Mouse (Mus musculus) bone marrow, adult 2 months (tissue): ENCODE measurements around the gene Pagr1a. TPM values are rescaled to one million over a fixed set of nuclear protein-coding genes. Genes with fewer than 3 reads are reported as not detected.

ENCODE experiments used
- H3K27ac ChIP-seq: fragments of 200-500 bp; 2 replicates; pipeline ENCODE4 v1.5.1; 2012; ENCODE audit warnings: low read depth, mild to moderate bottlenecking, control low read depth, inconsistent platforms, low read length; ENCODE audit not compliant: control insufficient read depth, poor library complexity, insufficient read depth
- H3K4me1 ChIP-seq: fragments of 200-500 bp; 2 replicates; pipeline ENCODE4 v1.6.1; 2011; ENCODE audit warnings: low read length; ENCODE audit not compliant: control insufficient read depth, insufficient read depth
- H3K4me3 ChIP-seq: fragments of 200-500 bp; replicated peaks from 2 replicates; pipeline ENCODE3; 2011; ENCODE audit warnings: mild to moderate bottlenecking, low read depth, low read length, control low read depth; ENCODE audit not compliant: control insufficient read depth
- CTCF ChIP-seq: fragments of 200-500 bp; IDR thresholded peaks from 2 replicates; pipeline ENCODE4 v1.5.1; 2011; ENCODE audit warnings: low read length, control low read depth; ENCODE audit not compliant: control insufficient read depth, insufficient read depth
- POLR2A ChIP-seq: fragments of 200-500 bp; IDR thresholded peaks from 2 replicates; pipeline ENCODE4 v1.6.1; 2011; ENCODE audit warnings: low read depth, mild to moderate bottlenecking, control low read depth, low read length, borderline replicate concordance; ENCODE audit not compliant: control insufficient read depth
- WGBS: fragments of 180-500 bp; shearing (Covaris S2); methylation state at CpG from one replicate; pipeline ENCODE4 v1.1.7; 2018; 5-methylcytosine and 5-hydroxymethylcytosine counted together
- polyA plus RNA-seq: library from polyadenylated mRNA; stranded (reverse); fragments of >200 nt; gene quantifications from 2 replicates; pipeline ENCODE4 v1.2.4, GENCODE M21; 2011; ENCODE audit warnings: low replicate concordance; ENCODE audit not compliant: missing spikeins, insufficient read depth, insufficient read length

The Pagr1a gene
- polyA plus RNA-seq, 1 experiment: not detected

- 64% methylated on average over 6 of the region's 6 CpGs for WGBS
- TF ChIP-seq POLR2A (no peak), CTCF (no peak)
- Histone ChIP-seq H3K4me1 (peaks cover 2% of the 10 kb centered on the region; the same call in 1 of the 2 replicates), H3K27ac (no peak overlapping the region), H3K4me3 (no peak overlapping the region)
Measured at GRCm38 (mm10) chr7:126978841-126979240, 38.3 kb downstream of the Pagr1a start.

- 25% methylated on average over 14 of the region's 14 CpGs for WGBS
- H3K27ac ChIP-seq: peak overlapping the region; percentile 50
- H3K4me1 ChIP-seq: peaks cover 2% of the 10 kb centered on the region; the same call in 1 of the 2 replicates
- TF ChIP-seq CTCF: no peak
- TF ChIP-seq POLR2A: no peak
- H3K4me3 ChIP-seq: peak overlapping the region; percentile 87
Measured at GRCm38 (mm10) chr7:126976878-126977459, 40.2 kb downstream of the Pagr1a start.

- H3K27ac ChIP-seq: peak within 1 kb of the TSS; percentile 96
- peak within 1 kb of the TSS; percentile 87 for H3K4me3 ChIP-seq
- TF ChIP-seq CTCF (peak; percentile 97), POLR2A (peak; percentile 62; the same call in 1 of the 2 replicates)
- H3K4me1 ChIP-seq: peaks cover 2% of the 10 kb centered on the region; the same call in 1 of the 2 replicates
- under 1% methylated on average over 55 of the region's 55 CpGs for WGBS
Measured at GRCm38 (mm10) chr7:126975950-126976866, 40.9 kb downstream of the Pagr1a start, which contains the start of gene Cdiptos. Gene Cdiptos (minus strand): TSS chr7:126976098.

- peak within 1 kb of the TSS; percentile 87 for H3K4me3 ChIP-seq
- no peak for TF ChIP-seq CTCF
- no peak for TF ChIP-seq POLR2A
- 3% methylated on average over 1 of the region's 1 CpGs for WGBS
- H3K27ac ChIP-seq: peak within 1 kb of the TSS; percentile 96
- H3K4me1 ChIP-seq: peaks cover 2% of the 10 kb centered on the region; the same call in 1 of the 2 replicates
Measured at GRCm38 (mm10) chr7:126975893-126975949, 41.4 kb downstream of the Pagr1a start, which contains the start of gene Cdipt. Gene Cdipt (plus strand): TSS chr7:126975914.

- WGBS: 1% methylated on average over 8 of the region's 8 CpGs
- Histone ChIP-seq H3K4me1 (peaks cover 2% of the 10 kb centered on the region; the same call in 1 of the 2 replicates), H3K4me3 (peak overlapping the region; percentile 87), H3K27ac (peak overlapping the region; percentile 96; the same call in 1 of the 2 replicates)
- TF ChIP-seq POLR2A (no peak), CTCF (no peak)
Measured at GRCm38 (mm10) chr7:126975493-126975892, 41.7 kb downstream of the Pagr1a start.

- no peak overlapping the region for H3K27ac ChIP-seq
- TF ChIP-seq CTCF (no peak), POLR2A (no peak)
- H3K4me3 ChIP-seq: no peak overlapping the region
- H3K4me1 ChIP-seq: no peaks in the 10 kb centered on the region; the same call in 1 of the 2 replicates
- WGBS: 78% methylated on average over 6 of the region's 6 CpGs
Measured at GRCm38 (mm10) chr7:126967361-126967760, 49.8 kb downstream of the Pagr1a start.

GRCm38 (mm10) chr7:126965568-126965967 is 51.6 kb downstream of the Pagr1a start:
- 27% methylated on average over 3 of the region's 3 CpGs for WGBS
- Histone ChIP-seq H3K27ac (no peak overlapping the region), H3K4me1 (no peaks in the 10 kb centered on the region; the same call in 1 of the 2 replicates), H3K4me3 (no peak overlapping the region)
- TF ChIP-seq CTCF: no peak
- no peak for TF ChIP-seq POLR2A

Other genes with a start within 250 kb of the Pagr1a start
- gene Ypel3, start 240.4 kb downstream of the Pagr1a start, polyA plus RNA-seq: 236 and 411 TPM in 2 replicates
- 7.5 and 13.7 TPM in 2 replicates for gene Tbx6, start 235.9 kb downstream of the Pagr1a start, polyA plus RNA-seq
- gene Ppp4c, start 224.9 kb downstream of the Pagr1a start, polyA plus RNA-seq: 90.6 and 130 TPM in 2 replicates
- 1.9 TPM in 1 of 2 replicates, not detected in the other for gene Fam57b, start 219.7 kb downstream of the Pagr1a start, polyA plus RNA-seq
- gene 4930451I11Rik, start 185.7 kb downstream of the Pagr1a start, polyA plus RNA-seq: not detected in 2 replicates
- not detected in 2 replicates for gene Doc2a, start 169.9 kb downstream of the Pagr1a start, polyA plus RNA-seq
- gene Hirip3, start 155.4 kb downstream of the Pagr1a start, polyA plus RNA-seq: 77.2 and 107 TPM in 2 replicates
- gene Ino80e, start 155.0 kb downstream of the Pagr1a start, polyA plus RNA-seq: 38.1 and 59.7 TPM in 2 replicates
- 113 and 149 TPM in 2 replicates for gene Taok2, start 132.6 kb downstream of the Pagr1a start, polyA plus RNA-seq
- gene Tmem219, start 94.4 kb downstream of the Pagr1a start, polyA plus RNA-seq: 39.9 and 76.2 TPM in 2 replicates
- 4.0 and 17.3 TPM in 2 replicates for gene Kctd13, start 88.5 kb downstream of the Pagr1a start, polyA plus RNA-seq
- not detected in 2 replicates for gene Asphd1, start 67.8 kb downstream of the Pagr1a start, polyA plus RNA-seq
- gene Sez6l2, start 66.8 kb downstream of the Pagr1a start, polyA plus RNA-seq: 0.83 and 3.5 TPM in 2 replicates
- gene Cdipt, start 41.4 kb downstream of the Pagr1a start, polyA plus RNA-seq: 51.4 and 89.1 TPM in 2 replicates
- 2.3 and 2.4 TPM in 2 replicates for gene Cdiptos, start 41.3 kb downstream of the Pagr1a start, polyA plus RNA-seq
- gene Mvp, start 2.7 kb downstream of the Pagr1a start, polyA plus RNA-seq: 6.3 and 15.1 TPM in 2 replicates
- not detected in 2 replicates for gene Pagr1b, start 868 bp downstream of the Pagr1a start, polyA plus RNA-seq
- gene Gm42742, start 3.7 kb upstream of the Pagr1a start, polyA plus RNA-seq: 11.2 and 52.5 TPM in 2 replicates
- 5.3 TPM in 1 of 2 replicates, not detected in the other for gene Prrt2, start 3.9 kb upstream of the Pagr1a start, polyA plus RNA-seq
- 153 and 314 TPM in 2 replicates for gene Maz, start 9.7 kb upstream of the Pagr1a start, polyA plus RNA-seq
- 114 and 164 TPM in 2 replicates for gene Kif22, start 25.1 kb upstream of the Pagr1a start, polyA plus RNA-seq
- 3.1 TPM in 1 of 2 replicates, not detected in the other for gene Zg16, start 70.0 kb upstream of the Pagr1a start, polyA plus RNA-seq
- gene AI467606, start 74.0 kb upstream of the Pagr1a start, polyA plus RNA-seq: 13.6 and 36.8 TPM in 2 replicates
- 1.4 and 10.6 TPM in 2 replicates for gene Qprt, start 104.9 kb upstream of the Pagr1a start, polyA plus RNA-seq
- gene Spn, start 120.5 kb upstream of the Pagr1a start, polyA plus RNA-seq: 29.7 and 49.2 TPM in 2 replicates
- gene Cd2bp2, start 178.7 kb upstream of the Pagr1a start, polyA plus RNA-seq: 46.6 and 64.1 TPM in 2 replicates
- gene Tbc1d10b, start 191.1 kb upstream of the Pagr1a start, polyA plus RNA-seq: 53.6 and 84.9 TPM in 2 replicates
- 32.2 and 126 TPM in 2 replicates for gene Mylpf, start 191.5 kb upstream of the Pagr1a start, polyA plus RNA-seq
- gene Zfp553, start 215.7 kb upstream of the Pagr1a start, polyA plus RNA-seq: 2.6 and 6.6 TPM in 2 replicates
- gene Sept1, start 215.8 kb upstream of the Pagr1a start, polyA plus RNA-seq: 76.8 and 153 TPM in 2 replicates
- gene Zfp771, start 226.9 kb upstream of the Pagr1a start, polyA plus RNA-seq: 10.6 and 13.1 TPM in 2 replicates
- 23.2 and 50.6 TPM in 2 replicates for gene Dctpp1, start 243.4 kb upstream of the Pagr1a start, polyA plus RNA-seq